Mouse (Mus musculus) neural tube, embryonic 11.5 days (tissue): ENCODE data around the gene Ndufs2. TPM values are rescaled to one million over a fixed set of nuclear protein-coding genes. Genes with fewer than 3 reads are reported as not detected.

Source experiments
- ATAC-seq: fragments of 200-750 bp; cut with Nextera tagmentation; 2 replicates; pipeline ENCODE4 v1.8.0; 2017; ENCODE audit warnings: moderate number of reproducible peaks, mild to moderate bottlenecking, moderate TSS enrichment, moderate library complexity; ENCODE audit not compliant: insufficient read depth, low FRiP score, low TSS enrichment
- DNase-seq: peaks from one replicate; pipeline ENCODE4 v3.0.0-alpha.2; 2015; ENCODE audit warnings: low spot score
- H3K27ac ChIP-seq: fragments of 300-500 bp; sonication (generic); 2 replicates; pipeline ENCODE4 v1.5.1; 2014; ENCODE audit warnings: low read depth, mild to moderate bottlenecking, low read length
- H3K27me3 ChIP-seq: fragments of 300-500 bp; sonication (generic); 2 replicates; pipeline ENCODE4 v1.6.1; 2014; ENCODE audit warnings: mild to moderate bottlenecking, low read length, mixed read lengths; ENCODE audit not compliant: control insufficient read depth, insufficient read depth
- H3K36me3 ChIP-seq: fragments of 300-500 bp; sonication (generic); 2 replicates; pipeline ENCODE4 v1.6.1; 2014; ENCODE audit warnings: mild to moderate bottlenecking, low read length, moderate library complexity, mixed read lengths; ENCODE audit not compliant: control insufficient read depth, insufficient read depth
- H3K4me1 ChIP-seq: fragments of 300-500 bp; sonication (generic); 2 replicates; pipeline ENCODE4 v1.6.1; 2014; ENCODE audit warnings: low read length, mixed read lengths; ENCODE audit not compliant: control insufficient read depth, insufficient read depth
- H3K4me2 ChIP-seq: fragments of 300-500 bp; sonication (generic); 2 replicates; pipeline ENCODE4 v1.6.1; 2014; ENCODE audit warnings: low read depth, mild to moderate bottlenecking, moderate library complexity
- H3K4me3 ChIP-seq: fragments of 300-500 bp; sonication (generic); 2 replicates; pipeline ENCODE4 v1.5.1; 2014; ENCODE audit warnings: low read depth, low read length
- H3K9ac ChIP-seq: fragments of 300-500 bp; sonication (generic); 2 replicates; pipeline ENCODE4 v1.6.1; 2014; ENCODE audit warnings: mild to moderate bottlenecking, low read length
- H3K9me3 ChIP-seq: fragments of 300-500 bp; sonication (generic); 2 replicates; pipeline ENCODE4 v1.6.1; 2016; ENCODE audit warnings: low read length; ENCODE audit not compliant: control insufficient read depth
- WGBS: fragments of 180-500 bp; shearing (Covaris S2); extraction: QIAGEN DNeasy Blood & Tissue Kit; methylation state at CpG from one replicate; pipeline ENCODE4 v1.1.7; 2014; 5-methylcytosine and 5-hydroxymethylcytosine counted together
- polyA plus RNA-seq: library from polyadenylated mRNA; unstranded; fragments of >200 nt; fragmentation: Nextera tagmentation; extraction: Ambion mirVana; gene quantifications from 2 replicates; pipeline ENCODE4 v1.2.1, GENCODE M21; 2014

Gene Ndufs2
- polyA plus RNA-seq, 1 experiment from 2014 or later, result 286 TPM

DNA sequence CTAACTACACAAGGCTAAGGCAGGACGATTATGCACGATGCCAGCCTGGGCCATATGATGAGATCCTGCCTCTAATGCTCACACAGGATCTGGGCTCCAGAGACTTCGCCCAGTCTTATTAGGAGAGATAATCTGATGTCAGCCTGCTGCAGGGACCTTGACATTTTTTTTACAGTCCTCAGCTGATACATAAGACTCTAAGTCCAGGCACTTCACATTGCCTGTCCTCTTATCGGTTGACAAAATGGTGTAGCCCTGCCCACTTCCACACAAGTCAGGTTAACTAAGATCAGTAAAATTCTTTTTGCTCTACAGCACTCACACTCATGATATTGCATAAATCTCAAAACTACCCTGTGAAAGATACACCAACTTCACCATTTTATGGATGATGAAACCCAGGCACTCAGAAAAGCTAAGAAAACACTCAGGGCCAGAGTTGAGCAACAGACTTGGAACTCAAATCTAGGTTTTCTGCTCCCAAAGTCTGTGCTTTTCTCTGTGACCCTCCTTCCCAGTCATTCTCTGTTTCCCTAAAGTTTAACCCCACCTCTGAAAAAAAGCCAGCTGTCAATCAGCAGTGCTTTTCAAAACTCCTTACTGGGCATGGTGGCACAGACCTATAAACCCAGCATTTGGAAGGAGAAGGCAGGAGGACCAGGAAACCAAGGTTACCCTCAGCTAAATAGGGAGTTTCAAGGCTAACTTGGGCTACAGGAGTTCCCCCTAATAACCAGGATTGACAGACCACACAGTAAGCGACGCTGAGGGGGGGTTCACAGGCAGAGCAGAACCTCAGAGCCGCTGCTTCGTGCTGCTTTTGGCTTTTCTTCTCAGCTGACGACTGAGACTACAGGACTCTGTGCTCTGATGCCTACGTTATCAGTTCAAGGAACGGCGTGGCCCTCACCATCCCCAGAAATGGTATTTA, 18.1 kb downstream of the Ndufs2 start:
- 85% methylated on average over 12 of the region's 12 CpGs for WGBS
- Histone ChIP-seq H3K4me1 (no peaks in the 10 kb centered on the region), H3K36me3 (peaks cover 18% of the 10 kb centered on the region), H3K4me2 (no peak overlapping the region), H3K27me3 (no peaks in the 10 kb centered on the region), H3K4me3 (no peak overlapping the region), H3K9ac (no peak overlapping the region), H3K27ac (no peak overlapping the region), H3K9me3 (no peaks in the 10 kb centered on the region)
- DNase-seq, result no peak
- no peak for ATAC-seq

DNA sequence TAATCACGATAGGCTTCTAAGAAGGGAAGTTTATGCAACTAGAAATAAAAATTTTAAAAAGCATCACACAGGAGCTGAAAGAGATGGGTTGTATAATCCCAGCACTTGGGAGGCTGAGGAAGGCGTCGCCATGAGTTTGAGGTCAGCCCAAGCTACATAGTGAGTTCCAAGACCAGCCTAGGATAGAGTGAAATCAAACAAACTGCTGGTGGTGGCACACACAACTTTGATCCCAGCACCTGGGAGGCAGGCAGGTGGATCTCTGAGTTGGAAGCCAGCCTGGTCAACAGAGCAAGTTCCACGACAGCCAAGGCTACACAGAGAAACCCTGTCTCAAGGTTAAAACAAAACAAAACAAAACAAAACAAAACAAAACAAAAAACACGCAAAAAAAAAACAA, 18.8 kb downstream of the Ndufs2 start:
- 88% methylated on average over 5 of the region's 5 CpGs for WGBS
- H3K4me1 ChIP-seq, result no peaks in the 10 kb centered on the region
- peaks cover 16% of the 10 kb centered on the region for H3K36me3 ChIP-seq
- ATAC-seq (no peak), DNase-seq (no peak)
- H3K9me3 ChIP-seq, result no peaks in the 10 kb centered on the region
- no peak overlapping the region for H3K9ac ChIP-seq
- H3K4me3 ChIP-seq, result no peak overlapping the region
- H3K27ac ChIP-seq, result no peak overlapping the region
- H3K27me3 ChIP-seq, result no peaks in the 10 kb centered on the region
- no peak overlapping the region for H3K4me2 ChIP-seq

DNA sequence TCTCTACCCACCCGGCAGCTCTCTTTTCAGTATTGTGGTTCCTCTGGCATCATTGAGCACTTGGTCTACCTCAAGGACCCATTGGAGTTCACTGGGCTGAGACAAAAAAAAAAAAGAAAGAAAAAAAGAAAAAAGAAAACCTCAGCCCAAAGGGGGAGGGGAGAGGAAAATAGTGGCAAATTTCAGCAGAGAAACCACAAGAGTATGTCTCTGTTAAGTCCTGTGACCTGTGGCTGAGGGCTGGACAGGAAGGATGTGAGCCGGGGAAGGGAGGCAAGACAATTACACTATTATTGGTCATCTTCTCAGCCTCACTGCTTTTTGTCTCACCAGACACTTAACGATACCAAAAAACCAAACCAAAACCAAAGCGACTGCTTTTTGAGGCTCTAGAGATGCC, 19.3 kb downstream of the Ndufs2 start:
- H3K4me3 ChIP-seq, result no peak overlapping the region
- no peaks in the 10 kb centered on the region for H3K27me3 ChIP-seq
- peaks cover 16% of the 10 kb centered on the region for H3K36me3 ChIP-seq
- no peak for ATAC-seq
- no peak overlapping the region for H3K9ac ChIP-seq
- no peak for DNase-seq
- H3K9me3 ChIP-seq, result no peaks in the 10 kb centered on the region
- WGBS, result 83% methylated on average over 4 of the region's 4 CpGs
- H3K27ac ChIP-seq, result no peak overlapping the region
- H3K4me1 ChIP-seq, result no peaks in the 10 kb centered on the region
- no peak overlapping the region for H3K4me2 ChIP-seq

DNA sequence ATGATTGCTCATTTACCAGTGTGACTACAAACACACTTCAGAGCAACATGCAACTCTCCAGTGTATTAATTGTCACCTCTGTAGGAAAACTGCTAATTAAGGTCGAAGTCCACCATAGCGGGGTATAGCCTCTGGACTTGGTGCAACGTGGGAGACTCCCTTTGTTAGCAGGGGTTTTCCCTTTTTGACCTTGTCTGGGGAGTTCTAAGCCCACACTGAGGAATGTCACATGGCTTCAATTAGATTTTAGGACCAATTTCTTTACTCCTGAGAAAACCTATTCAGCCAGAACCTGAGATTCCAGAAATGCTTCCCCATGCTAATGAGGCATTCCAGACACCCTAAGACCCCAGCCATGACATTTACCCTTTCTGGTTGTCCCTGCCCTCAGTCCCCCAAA, 21.0 kb downstream of the Ndufs2 start:
- H3K9ac ChIP-seq, result no peak overlapping the region
- no peaks in the 10 kb centered on the region for H3K4me1 ChIP-seq
- no peak overlapping the region for H3K4me2 ChIP-seq
- 68% methylated on average over 3 of the region's 3 CpGs for WGBS
- no peaks in the 10 kb centered on the region for H3K27me3 ChIP-seq
- no peaks in the 10 kb centered on the region for H3K9me3 ChIP-seq
- H3K4me3 ChIP-seq, result no peak overlapping the region
- ATAC-seq (no peak), DNase-seq (no peak)
- no peak overlapping the region for H3K27ac ChIP-seq
- peaks cover 8% of the 10 kb centered on the region for H3K36me3 ChIP-seq

DNA sequence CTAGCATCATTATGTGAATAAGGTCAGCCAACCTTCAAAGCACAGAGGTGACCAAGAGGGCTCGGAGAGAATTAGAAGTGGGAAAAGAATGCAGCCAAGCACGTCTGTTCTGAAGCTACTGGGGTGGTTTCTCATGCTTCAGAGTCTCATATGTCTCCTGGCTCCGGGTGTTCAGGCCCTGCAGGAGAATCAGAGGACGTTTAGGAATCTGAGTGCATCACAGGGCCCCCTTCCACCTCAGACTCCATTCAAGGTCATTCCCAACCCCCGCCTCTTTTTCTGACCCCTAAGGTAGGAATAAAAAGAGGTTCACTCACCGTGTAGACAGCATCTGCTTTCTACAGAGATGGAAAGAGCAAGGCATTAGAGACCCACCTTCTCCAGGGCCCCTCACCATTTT, 21.4 kb downstream of the Ndufs2 start:
- 54% methylated on average over 6 of the region's 6 CpGs for WGBS
- DNase-seq, result no peak

DNA sequence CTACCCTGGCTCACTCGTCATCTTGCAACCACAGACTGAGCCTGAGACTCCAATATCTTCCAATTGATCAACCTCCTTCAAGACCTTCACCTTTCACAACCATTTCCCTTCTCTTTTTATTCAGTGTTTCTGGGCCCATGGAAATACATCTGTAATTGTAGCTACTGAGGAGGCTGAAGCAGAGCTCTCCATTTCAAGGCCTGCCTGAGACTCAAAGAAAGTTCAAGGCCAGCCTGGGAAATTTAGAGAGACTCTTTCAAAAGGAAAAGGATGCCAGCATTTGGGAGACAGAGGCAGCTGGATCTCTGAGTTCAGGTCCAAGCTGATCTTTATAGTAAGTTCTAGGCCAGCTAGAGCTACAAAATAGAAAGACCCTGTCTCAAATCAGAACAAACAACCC, 23.3 kb downstream of the Ndufs2 start:
- Histone ChIP-seq H3K36me3 (no peaks in the 10 kb centered on the region), H3K9me3 (no peaks in the 10 kb centered on the region), H3K4me3 (no peak overlapping the region), H3K27ac (no peak overlapping the region), H3K27me3 (no peaks in the 10 kb centered on the region), H3K4me2 (no peak overlapping the region), H3K9ac (no peak overlapping the region), H3K4me1 (no peaks in the 10 kb centered on the region)
- 88% methylated on average over 1 of the region's 1 CpGs for WGBS
- ATAC-seq (no peak), DNase-seq (no peak)

More for the DNA sequence above, 21.4 kb downstream of the Ndufs2 start:
- no peaks in the 10 kb centered on the region for H3K27me3 ChIP-seq
- ATAC-seq, result no peak
- no peaks in the 10 kb centered on the region for H3K4me1 ChIP-seq
- no peak overlapping the region for H3K27ac ChIP-seq
- peaks cover 7% of the 10 kb centered on the region; the same call in 1 of the 2 replicates for H3K36me3 ChIP-seq
- H3K9ac ChIP-seq, result no peak overlapping the region
- H3K4me2 ChIP-seq, result no peak overlapping the region
- no peaks in the 10 kb centered on the region for H3K9me3 ChIP-seq
- H3K4me3 ChIP-seq, result no peak overlapping the region

DNA sequence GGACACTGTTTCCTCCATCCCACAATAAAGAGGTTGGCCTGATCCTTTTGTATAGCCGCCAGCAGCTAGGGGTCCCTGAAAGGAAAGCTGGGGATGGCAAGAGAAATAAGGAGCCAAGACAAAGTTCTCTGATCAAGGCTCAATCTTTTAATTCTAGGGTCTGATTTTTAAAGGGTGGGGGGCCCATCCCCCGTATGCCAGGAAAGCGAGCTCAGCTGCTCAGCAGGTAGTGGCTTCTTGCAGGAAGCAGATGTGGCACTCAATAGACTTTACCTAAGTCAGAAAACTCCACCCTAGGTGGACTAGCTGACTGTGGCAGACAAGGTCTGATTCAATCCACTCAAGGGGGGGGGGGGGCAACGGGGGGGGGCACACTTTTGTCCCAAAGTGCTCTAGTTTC, 24.4 kb downstream of the Ndufs2 start:
- Histone ChIP-seq H3K9me3 (no peaks in the 10 kb centered on the region), H3K4me2 (no peak overlapping the region), H3K4me3 (no peak overlapping the region), H3K27me3 (no peaks in the 10 kb centered on the region), H3K36me3 (no peaks in the 10 kb centered on the region), H3K27ac (no peak overlapping the region), H3K9ac (no peak overlapping the region), H3K4me1 (no peaks in the 10 kb centered on the region)
- WGBS, result 51% methylated on average over 4 of the region's 4 CpGs
- no peak for ATAC-seq
- DNase-seq, result no peak

DNA sequence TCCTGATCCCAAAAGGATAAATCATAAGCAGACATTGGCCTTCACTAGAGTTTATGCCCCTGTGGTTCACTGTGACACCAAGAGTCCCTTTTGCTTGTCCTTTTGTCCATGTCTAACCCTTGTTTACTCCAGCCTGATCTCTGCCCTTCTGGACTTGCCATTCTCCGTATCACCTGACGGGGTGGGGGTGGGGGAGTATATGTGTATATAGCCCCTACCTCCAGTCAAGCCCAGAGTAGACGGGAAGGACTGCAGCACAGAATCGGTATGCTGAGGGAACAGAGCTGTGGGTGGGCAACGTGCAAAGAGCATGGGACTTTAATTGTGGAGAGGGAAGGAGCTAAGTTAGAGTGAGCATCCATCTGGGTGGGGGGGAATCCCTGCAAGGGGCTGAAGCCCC, 26.3 kb downstream of the Ndufs2 start, which contains the start of gene Apoa2:
Apoa2 (plus strand) TSS at position 198 of the 400 bp plus-strand sequence.
- Histone ChIP-seq H3K27ac (no peak within 1 kb of the TSS), H3K36me3 (no peaks in the 10 kb centered on the region), H3K9me3 (no peaks in the 10 kb centered on the region), H3K4me2 (no peak within 1 kb of the TSS), H3K9ac (no peak within 1 kb of the TSS), H3K4me3 (no peak within 1 kb of the TSS), H3K4me1 (0 out of 2 replicates have a peak, but pooled peaks cover 4% of the 10 kb centered on the region), H3K27me3 (no peaks in the 10 kb centered on the region)
- no peak for ATAC-seq
- DNase-seq, result no peak
- 73% methylated on average over 5 of the region's 5 CpGs for WGBS

DNA sequence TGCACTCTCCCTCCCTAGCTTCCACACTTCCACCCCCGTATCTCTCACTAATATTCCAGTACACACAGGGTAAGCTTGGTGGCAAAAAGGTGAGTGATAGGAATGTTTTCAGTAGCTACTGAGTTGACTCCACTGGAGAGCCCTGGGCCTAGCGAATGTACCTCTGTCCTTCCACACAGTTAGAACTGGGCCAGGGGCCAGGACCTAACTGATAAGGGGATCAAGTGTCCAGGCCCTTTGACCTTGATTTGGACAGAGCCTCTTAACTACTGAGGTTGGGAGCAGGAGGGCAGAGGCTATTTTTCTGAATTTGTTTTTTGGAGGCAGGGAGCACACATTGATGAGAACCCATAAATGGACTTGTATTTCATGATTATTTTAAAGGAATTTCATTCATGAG, 27.4 kb downstream of the Ndufs2 start:
- no peak for ATAC-seq
- H3K27ac ChIP-seq, result no peak overlapping the region

More for the DNA sequence above, 27.4 kb downstream of the Ndufs2 start:
- no peaks in the 10 kb centered on the region for H3K9me3 ChIP-seq
- H3K27me3 ChIP-seq, result no peaks in the 10 kb centered on the region
- DNase-seq, result no peak
- 94% methylated on average over 2 of the region's 2 CpGs for WGBS
- no peak overlapping the region for H3K4me2 ChIP-seq
- no peak overlapping the region for H3K4me3 ChIP-seq
- no peaks in the 10 kb centered on the region for H3K36me3 ChIP-seq
- H3K9ac ChIP-seq, result no peak overlapping the region
- H3K4me1 ChIP-seq, result 0 out of 2 replicates have a peak, but pooled peaks cover 4% of the 10 kb centered on the region
